Mouse (Mus musculus): ENCODE measurements at regions not wholly inside any gene's neighbourhood (a gene's known extent, or its start where the extent isn't known, plus 50 kb on each side); places are given as distances from the start of the nearest gene placed in this dataset.

GRCm38 (mm10) chr1:119119863-119120569, 66.6 kb upstream of the Gli2 start:
- no peak overlapping the region for H3K4me3 ChIP-seq
- WGBS = 32% methylated on average over 8 of the region's 8 CpGs
- ATAC-seq (ENCODE audit: insufficient number of reproducible peaks, low FRiP score) = no peak

GRCm38 (mm10) chr1:119115106-119115674, 61.8 kb upstream of the Gli2 start:
- Histone ChIP-seq H3K36me3 (no peaks in the 10 kb centered on the region), H3K27ac (ENCODE audit: poor library complexity, severe bottlenecking) (no peak overlapping the region), H3K4me3 (no peak overlapping the region), H3K4me1 (replicated peaks) (no peaks in the 10 kb centered on the region), H3K9ac (no peak overlapping the region), H3K27me3 (replicated peaks) (no peaks in the 10 kb centered on the region), H3K9me3 (replicated peaks) (no peaks in the 10 kb centered on the region), H3K4me2 (no peak overlapping the region)
- 71% methylated on average over 7 of the region's 7 CpGs for WGBS
- ATAC-seq (ENCODE audit: insufficient number of reproducible peaks, low FRiP score) = no peak

More at GRCm38 (mm10) chr1:119119863-119120569, 66.6 kb upstream of the Gli2 start:
- Histone ChIP-seq H3K4me2 (no peak overlapping the region), H3K9ac (no peak overlapping the region), H3K27me3 (replicated peaks) (no peaks in the 10 kb centered on the region), H3K9me3 (replicated peaks) (no peaks in the 10 kb centered on the region), H3K4me1 (replicated peaks) (no peaks in the 10 kb centered on the region), H3K27ac (ENCODE audit: poor library complexity, severe bottlenecking) (no peak overlapping the region), H3K36me3 (no peaks in the 10 kb centered on the region)

- H3K27me3 ChIP-seq (replicated peaks) = no peaks in the 10 kb centered on the region
- WGBS = 68% methylated on average over 9 of the region's 9 CpGs
- no peak for ATAC-seq (ENCODE audit: insufficient number of reproducible peaks, low FRiP score)
- H3K27ac ChIP-seq (ENCODE audit: poor library complexity, severe bottlenecking) = no peak overlapping the region
- H3K4me1 ChIP-seq (replicated peaks) = 0 out of 2 replicates have a peak, but pooled peaks cover 8% of the 10 kb centered on the region
- no peak overlapping the region for H3K9ac ChIP-seq
- no peak overlapping the region for H3K4me2 ChIP-seq
- H3K9me3 ChIP-seq (replicated peaks) = no peaks in the 10 kb centered on the region
- H3K4me3 ChIP-seq = no peak overlapping the region
- no peaks in the 10 kb centered on the region for H3K36me3 ChIP-seq
These were observed 55.2 kb upstream of the Gli2 start for GRCm38 (mm10) chr1:119108578-119108977.

- Histone ChIP-seq H3K27me3 (replicated peaks) (no peaks in the 10 kb centered on the region), H3K4me2 (no peak overlapping the region), H3K36me3 (no peaks in the 10 kb centered on the region), H3K27ac (ENCODE audit: poor library complexity, severe bottlenecking) (no peak overlapping the region), H3K9me3 (replicated peaks) (no peaks in the 10 kb centered on the region), H3K9ac (no peak overlapping the region), H3K4me3 (no peak overlapping the region), H3K4me1 (replicated peaks) (0 out of 2 replicates have a peak, but pooled peaks cover 8% of the 10 kb centered on the region)
- no peak for ATAC-seq (ENCODE audit: insufficient number of reproducible peaks, low FRiP score)
- WGBS = 75% methylated on average over 18 of the region's 18 CpGs
These were observed 53.0 kb upstream of the Gli2 start for GRCm38 (mm10) chr1:119106246-119106975.

Measured in heart, embryonic 12.5 days (tissue).